Mouse (Mus musculus) CH12.LX (cell line): ENCODE data around the gene Pbx1. TPM values are rescaled to one million over a fixed set of nuclear protein-coding genes. Genes with fewer than 3 reads are reported as not detected.

Experiments
- DNase-seq: peaks from one replicate; pipeline ENCODE4 v3.0.0-alpha.2; 2013; ENCODE audit errors: extremely low read depth
- H3K27ac ChIP-seq: 2 replicates; pipeline ENCODE4 v1.5.1; 2012; ENCODE audit warnings: low read depth, mild to moderate bottlenecking, control low read depth, moderate library complexity; ENCODE audit not compliant: insufficient read depth
- H3K27me3 ChIP-seq: replicated peaks from 2 replicates; pipeline ENCODE3; 2012; ENCODE audit warnings: inconsistent platforms
- H3K36me3 ChIP-seq, 2 experiments: replicated peaks in 1 of 2; 2 replicates each; pipeline versions ENCODE3 to v1.6.1; 2012; ENCODE audit warnings: inconsistent platforms in 1 of 2, low read length in 1 of 2, mild to moderate bottlenecking in 1 of 2, mixed read lengths in 1 of 2, moderate library complexity in 1 of 2; ENCODE audit not compliant: control insufficient read depth in 1 of 2, insufficient read depth in 1 of 2
- H3K4me1 ChIP-seq, 2 experiments: 2 replicates each; pipeline ENCODE4 v1.6.1; 2012; ENCODE audit warnings: inconsistent platforms in 1 of 2, moderate library complexity in 1 of 2; ENCODE audit not compliant: insufficient read depth in 2 of 2, control insufficient read depth in 1 of 2
- H3K4me2 ChIP-seq: 2 replicates; pipeline ENCODE4 v1.6.1; 2012; ENCODE audit warnings: low read depth, mild to moderate bottlenecking, control low read depth; ENCODE audit not compliant: poor library complexity, insufficient read depth, severe bottlenecking
- H3K4me3 ChIP-seq, 3 experiments: fragments of 150-350 bp in 1 of 3; sonication (generic) in 1 of 3; replicated peaks in 1 of 3; 2 replicates each; pipeline versions ENCODE3 to v1.5.1; 2011 to 2012; ENCODE audit warnings: low read depth in 2 of 3, low read length in 2 of 3, mild to moderate bottlenecking in 2 of 3, moderate library complexity in 2 of 3, control low read depth in 1 of 3, improper control_type of control experiment in 1 of 3, inconsistent platforms in 1 of 3, mixed read lengths in 1 of 3; ENCODE audit not compliant: poor library complexity in 1 of 3
- H3K79me2 ChIP-seq: replicated peaks from 2 replicates; pipeline ENCODE4 v1.6.1; 2012; ENCODE audit warnings: mild to moderate bottlenecking, moderate library complexity; ENCODE audit not compliant: control insufficient read depth, poor library complexity, insufficient read depth, severe bottlenecking; ENCODE audit errors: extremely low read depth
- H3K9ac ChIP-seq: 2 replicates; pipeline ENCODE4 v1.6.1; 2012; ENCODE audit warnings: low read depth, mild to moderate bottlenecking, control low read depth, moderate library complexity; ENCODE audit not compliant: insufficient read depth
- H3K9me3 ChIP-seq: replicated peaks from 2 replicates; pipeline ENCODE3; 2012; ENCODE audit warnings: low read length, inconsistent platforms, mixed read lengths
- BHLHE40 ChIP-seq: IDR thresholded peaks from 2 replicates; pipeline ENCODE4 v1.6.1; 2011; ENCODE audit warnings: mild to moderate bottlenecking, low read depth, low read length, improper control_type of control experiment
- CHD1 ChIP-seq: IDR thresholded peaks from 2 replicates; pipeline ENCODE4 v1.6.1; 2012; ENCODE audit warnings: low read depth, low read length, improper control_type of control experiment, inconsistent platforms
- CTCF ChIP-seq, 2 experiments: IDR thresholded peaks in 1 of 2; conservative IDR thresholded peaks in 1 of 2; 2 replicates each; pipeline ENCODE4 v1.5.1; 2011 to 2012; ENCODE audit warnings: low read depth in 2 of 2, low read length in 2 of 2, improper control_type of control experiment in 1 of 2, inconsistent platforms in 1 of 2, mild to moderate bottlenecking in 1 of 2, moderate library complexity in 1 of 2
- E2F4 ChIP-seq: IDR thresholded peaks from 2 replicates; pipeline ENCODE4 v1.6.1; 2011; ENCODE audit warnings: low read depth, low read length, improper control_type of control experiment; ENCODE audit not compliant: insufficient replicate concordance
- GABPA ChIP-seq: IDR thresholded peaks from 2 replicates; pipeline ENCODE4 v1.6.1; 2012; ENCODE audit warnings: low read depth, low read length, improper control_type of control experiment, inconsistent platforms; ENCODE audit not compliant: insufficient replicate concordance
- HCFC1 ChIP-seq: IDR thresholded peaks from 2 replicates; pipeline ENCODE4 v1.6.1; 2012; ENCODE audit warnings: low read depth, mild to moderate bottlenecking, inconsistent platforms, low read length, improper control_type of control experiment
- IRF4 ChIP-seq: IDR thresholded peaks from 2 replicates; pipeline ENCODE4 v1.6.1; 2014; ENCODE audit warnings: low read depth, mild to moderate bottlenecking, inconsistent platforms, low read length, improper control_type of control experiment
- JUND ChIP-seq: conservative IDR thresholded peaks from 2 replicates; pipeline ENCODE4 v1.6.1; 2011; ENCODE audit warnings: low read depth, low read length, improper control_type of control experiment
- MAFK ChIP-seq: IDR thresholded peaks from 2 replicates; pipeline ENCODE4 v1.6.1; 2011; ENCODE audit warnings: low read length, improper control_type of control experiment; ENCODE audit not compliant: insufficient replicate concordance
- MAX ChIP-seq: IDR thresholded peaks from 2 replicates; pipeline ENCODE4 v1.6.1; 2011; ENCODE audit warnings: low read length, improper control_type of control experiment
- MEF2A ChIP-seq: IDR thresholded peaks from 2 replicates; pipeline ENCODE4 v1.6.1; 2014; ENCODE audit warnings: low read depth, mild to moderate bottlenecking, inconsistent platforms, low read length, improper control_type of control experiment, borderline replicate concordance
- MXI1 ChIP-seq: IDR thresholded peaks from 2 replicates; pipeline ENCODE4 v1.6.1; 2011; ENCODE audit warnings: mild to moderate bottlenecking, low read depth, low read length, improper control_type of control experiment
- NELFE ChIP-seq: IDR thresholded peaks from 2 replicates; pipeline ENCODE4 v1.6.1; 2011; ENCODE audit warnings: low read depth, low read length, improper control_type of control experiment
- RAD21 ChIP-seq: IDR thresholded peaks from 2 replicates; pipeline ENCODE4 v1.6.1; 2011; ENCODE audit warnings: low read depth, mild to moderate bottlenecking, low read length, improper control_type of control experiment, moderate library complexity
- UBTF ChIP-seq: IDR thresholded peaks from 2 replicates; pipeline ENCODE4 v1.6.1; 2012; ENCODE audit warnings: low read depth, mild to moderate bottlenecking, inconsistent platforms, low read length, improper control_type of control experiment, moderate library complexity
- USF1 ChIP-seq: IDR thresholded peaks from 2 replicates; pipeline ENCODE4 v1.6.1; 2014; ENCODE audit warnings: low read depth, mild to moderate bottlenecking, inconsistent platforms, low read length, improper control_type of control experiment
- USF2 ChIP-seq: conservative IDR thresholded peaks from 2 replicates; pipeline ENCODE4 v1.6.1; 2011; ENCODE audit warnings: low read depth, low read length, improper control_type of control experiment
- ZKSCAN1 ChIP-seq: IDR thresholded peaks from 2 replicates; pipeline ENCODE4 v1.6.1; 2012; ENCODE audit warnings: low read depth, inconsistent platforms, low read length, improper control_type of control experiment, borderline replicate concordance
- ZNF384 ChIP-seq: IDR thresholded peaks from 2 replicates; pipeline ENCODE4 v1.6.1; 2012; ENCODE audit warnings: low read depth, low read length, improper control_type of control experiment, inconsistent platforms
- dilution Hi-C: fragments of 300-500 bp; cut with MboI; formaldehyde crosslinking; loops from 2 replicates; pipeline ENCODE4 v1.14.3; 2020; ENCODE audit warnings: low sequenced_read_pairs; ENCODE audit not compliant: extremely low pct_unique_long_range_greater_than_20kb, extremely low pct_ligation_motif_present
- in situ Hi-C: fragments of 300-500 bp; cut with MboI; formaldehyde crosslinking; loops from 3 replicates; pipeline ENCODE4 v1.14.3; 2019; ENCODE audit warnings: low sequenced_read_pairs, low pct_ligation_motif_present, low pct_unique_long_range_greater_than_20kb, mixed read lengths
- polyA plus RNA-seq: library from polyadenylated mRNA; unstranded; fragments of >175 nt; gene quantifications from 2 replicates; pipeline ENCODE4 v1.2.1, GENCODE M21; 2012; ENCODE audit warnings: low read depth; ENCODE audit not compliant: insufficient read length
- total RNA-seq, 2 experiments: library from RNA; depleted of rRNA; stranded (reverse); fragments of 300-350 nt in 1 of 2; fragments of >200 nt in 1 of 2; gene quantifications; 2 replicates each; pipeline ENCODE4 v1.2.3; 2012 to 2014

Pbx1 gene
- total and polyA plus RNA-seq, 3 experiments: not detected

- in situ Hi-C loops (no loop called here), dilution Hi-C loops (no loop called here)
- no peak overlapping the region for H3K4me2 ChIP-seq
- H3K9ac ChIP-seq: no peak overlapping the region
- DNase-seq: no peak
- TF ChIP-seq MEF2A (no peak), RAD21 (no peak), ZNF384 (no peak), GABPA (no peak), JUND (no peak), HCFC1 (no peak)
- H3K4me3 ChIP-seq: no peak overlapping the region
- H3K4me1 ChIP-seq: no peaks in the 10 kb centered on the region
- no peaks in the 10 kb centered on the region for H3K36me3 ChIP-seq
- peaks cover 77% of the 10 kb centered on the region for H3K9me3 ChIP-seq
- no peaks in the 10 kb centered on the region for H3K79me2 ChIP-seq
- H3K27me3 ChIP-seq: no peaks in the 10 kb centered on the region
- no peak overlapping the region for H3K27ac ChIP-seq
Measured at GRCm38 (mm10) chr1:168370966-168371365, 61.1 kb downstream of the Pbx1 start.

DNA sequence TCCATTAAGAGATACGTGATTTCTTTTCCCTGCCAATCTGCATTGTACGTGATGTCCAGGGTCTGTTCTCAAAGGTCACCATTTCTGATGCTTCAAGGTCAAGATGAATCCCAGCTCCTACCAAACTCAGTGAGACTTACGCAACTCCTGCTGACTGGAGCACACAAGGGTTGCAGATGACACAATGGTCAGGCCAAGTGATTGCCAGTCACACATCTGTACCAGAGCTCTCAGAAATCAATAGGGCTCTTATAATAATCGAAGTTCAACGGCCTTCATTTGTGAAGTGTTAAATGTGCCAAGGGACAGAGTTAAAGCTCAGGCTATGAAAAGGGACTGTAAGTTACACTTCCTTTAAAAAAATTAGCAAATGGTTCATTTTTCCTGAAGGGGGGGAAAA is 65.8 kb downstream of the Pbx1 start:
- no peak overlapping the region for H3K4me2 ChIP-seq
- no peaks in the 10 kb centered on the region for H3K36me3 ChIP-seq
- dilution Hi-C loops: no loop called here
- DNase-seq: no peak
- in situ Hi-C loops: no loop called here
- no peak overlapping the region for H3K9ac ChIP-seq
- H3K27ac ChIP-seq: no peak overlapping the region
- TF ChIP-seq ZKSCAN1 (no peak), CHD1 (no peak), BHLHE40 (no peak), USF1 (no peak), CTCF (conservative IDR thresholded peaks at IDR 0.05 in 1 of 2, IDR thresholded peaks at IDR 0.05 in 1 of 2; ENCODE audit: low read depth in 2 of 2, low read length in 2 of 2) (no peak), MAX (no peak), MAFK (no peak), MXI1 (no peak), USF2 (no peak), E2F4 (no peak)
- H3K4me1 ChIP-seq: no peaks in the 10 kb centered on the region
- no peaks in the 10 kb centered on the region for H3K79me2 ChIP-seq
- H3K27me3 ChIP-seq: no peaks in the 10 kb centered on the region
- no peak overlapping the region for H3K4me3 ChIP-seq
- H3K9me3 ChIP-seq: peaks cover 79% of the 10 kb centered on the region

GRCm38 (mm10) chr1:168364325-168364724 is 67.7 kb downstream of the Pbx1 start:
- DNase-seq: no peak
- H3K4me2 ChIP-seq: no peak overlapping the region
- no peaks in the 10 kb centered on the region for H3K79me2 ChIP-seq
- no peaks in the 10 kb centered on the region for H3K27me3 ChIP-seq
- in situ Hi-C loops (no loop called here), dilution Hi-C loops (no loop called here)
- H3K36me3 ChIP-seq: no peaks in the 10 kb centered on the region
- H3K4me1 ChIP-seq: no peaks in the 10 kb centered on the region
- H3K27ac ChIP-seq: no peak overlapping the region
- TF ChIP-seq ZNF384 (no peak), IRF4 (no peak), UBTF (no peak), MAX (no peak), NELFE (no peak)
- peaks cover 82% of the 10 kb centered on the region for H3K9me3 ChIP-seq
- H3K4me3 ChIP-seq: no peak overlapping the region
- H3K9ac ChIP-seq: no peak overlapping the region
